Mouse (Mus musculus): Measurements from ENCODE around the gene Asic3.

Gene Asic3

DNA sequence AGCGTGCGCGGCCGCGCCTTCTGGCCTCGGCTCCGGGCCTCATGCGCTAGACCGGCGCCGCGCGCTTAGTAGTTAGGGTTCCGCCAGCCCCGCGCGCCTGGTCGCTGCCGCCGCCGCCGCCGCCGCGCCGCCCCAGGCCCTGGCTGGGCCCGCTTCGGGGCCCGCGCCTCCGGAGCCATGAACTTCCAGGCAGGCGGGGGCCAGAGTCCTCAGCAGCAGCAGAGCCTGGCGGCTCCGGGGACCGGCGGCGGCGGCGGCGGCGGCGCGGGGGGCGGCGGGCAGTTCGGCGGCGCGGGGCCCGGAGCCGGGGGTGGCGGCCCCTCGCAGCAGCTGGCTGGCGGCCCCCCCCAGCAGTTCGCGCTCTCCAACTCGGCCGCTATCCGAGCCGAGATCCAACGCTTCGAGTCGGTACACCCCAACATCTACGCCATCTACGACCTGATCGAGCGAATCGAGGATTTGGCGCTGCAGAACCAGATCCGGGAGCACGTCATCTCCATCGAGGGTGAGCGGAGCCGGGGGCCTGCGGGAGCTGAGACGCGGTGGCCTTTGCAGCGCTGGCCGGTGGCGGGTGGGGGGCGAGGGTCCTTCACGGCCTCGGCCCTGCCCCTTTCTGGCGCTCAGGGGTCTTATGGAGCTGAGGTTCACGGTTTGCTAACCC is 39.0 kb downstream of the Asic3 start, which contains the start of gene Agap3:
Agap3 (plus strand) TSS at position 148 of the 661 bp plus-strand sequence.
- DNase-seq (ENCODE audit: low read depth) = no peak

GRCm38 (mm10) chr5:24452691-24453233 is 39.6 kb downstream of the Asic3 start:
- DNase-seq (ENCODE audit: low read depth) = peak; percentile 35

GRCm38 (mm10) chr5:24453283-24453984 is 40.2 kb downstream of the Asic3 start:
- no peak for DNase-seq (ENCODE audit: low read depth)

DNA sequence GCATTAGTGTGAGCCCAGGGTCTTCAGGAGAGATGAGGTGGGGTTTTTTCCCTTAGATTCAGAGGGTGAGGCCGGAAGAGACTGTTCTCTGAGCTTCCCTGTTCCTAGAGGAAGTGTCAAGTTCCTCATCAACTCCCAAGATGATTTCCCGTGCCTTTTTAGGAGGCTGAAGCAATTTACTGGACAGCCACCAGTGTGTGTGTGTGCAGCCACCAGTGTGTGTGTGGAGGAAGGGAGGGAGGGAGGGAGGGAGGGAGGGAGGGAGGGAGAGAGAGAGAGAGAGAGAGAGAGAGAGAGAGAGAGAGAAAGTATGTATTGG is 40.8 kb downstream of the Asic3 start:
- no peak for DNase-seq (ENCODE audit: low read depth)

DNA sequence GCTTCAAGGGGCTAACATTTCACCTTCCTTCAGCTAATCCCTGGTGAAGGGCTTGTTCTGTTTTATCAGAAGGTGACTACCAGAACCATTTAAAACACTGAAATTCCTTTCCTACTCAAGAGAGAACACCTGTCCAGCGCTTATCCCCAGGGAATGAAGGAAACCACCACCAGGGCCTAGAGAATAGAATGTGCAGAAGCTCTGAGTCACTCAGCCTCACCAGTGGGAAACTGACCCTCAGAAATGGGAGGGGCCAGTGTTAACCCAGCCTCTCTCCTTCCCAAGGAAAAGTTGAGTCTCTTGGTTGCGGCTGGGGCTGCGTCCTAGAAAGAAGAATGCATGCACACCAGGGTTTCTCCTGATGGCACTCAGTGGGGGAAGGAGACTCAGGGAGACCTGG is 41.9 kb downstream of the Asic3 start:
- DNase-seq (ENCODE audit: low read depth) = no peak

DNA sequence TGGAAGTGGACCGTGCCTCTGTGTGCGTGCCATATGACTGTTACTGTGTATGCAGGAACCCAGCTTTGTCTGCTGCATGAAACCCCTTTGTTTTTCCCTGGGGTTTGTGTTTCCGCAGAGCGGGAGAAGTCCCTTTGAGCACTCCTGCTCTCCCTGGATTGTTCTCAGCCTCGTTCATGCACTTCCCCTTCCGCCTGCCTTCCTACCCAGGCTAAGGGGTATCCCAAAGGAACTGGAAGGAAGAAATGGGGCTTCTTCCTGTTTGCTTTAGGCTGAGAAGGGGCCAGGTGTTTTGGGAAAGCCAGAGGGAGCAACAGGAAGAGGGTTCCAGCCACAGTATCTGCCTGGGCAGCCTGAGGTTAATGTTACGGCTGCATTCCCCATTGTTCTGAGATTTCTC is 42.4 kb downstream of the Asic3 start:
- no peak for DNase-seq (ENCODE audit: low read depth)

GRCm38 (mm10) chr5:24466762-24467161 is 53.6 kb downstream of the Asic3 start:
- no peak for DNase-seq (ENCODE audit: low read depth)

Data from c-Kit-positive CD71-positive TER-119-negative erythroid progenitor cells, embryonic 14.5 days (primary cell).